Mouse (Mus musculus) brain, adult 2 months (tissue): ENCODE data around the gene Tsc22d4.
A peak's percentile ranks its signal among the peaks of the same experiment; 100 is the strongest.

Experiments used
- DNase-seq: peaks from one replicate; pipeline ENCODE4 v3.0.0; 2011; ENCODE audit warnings: low read depth, low spot score

The Tsc22d4 gene

DNA sequence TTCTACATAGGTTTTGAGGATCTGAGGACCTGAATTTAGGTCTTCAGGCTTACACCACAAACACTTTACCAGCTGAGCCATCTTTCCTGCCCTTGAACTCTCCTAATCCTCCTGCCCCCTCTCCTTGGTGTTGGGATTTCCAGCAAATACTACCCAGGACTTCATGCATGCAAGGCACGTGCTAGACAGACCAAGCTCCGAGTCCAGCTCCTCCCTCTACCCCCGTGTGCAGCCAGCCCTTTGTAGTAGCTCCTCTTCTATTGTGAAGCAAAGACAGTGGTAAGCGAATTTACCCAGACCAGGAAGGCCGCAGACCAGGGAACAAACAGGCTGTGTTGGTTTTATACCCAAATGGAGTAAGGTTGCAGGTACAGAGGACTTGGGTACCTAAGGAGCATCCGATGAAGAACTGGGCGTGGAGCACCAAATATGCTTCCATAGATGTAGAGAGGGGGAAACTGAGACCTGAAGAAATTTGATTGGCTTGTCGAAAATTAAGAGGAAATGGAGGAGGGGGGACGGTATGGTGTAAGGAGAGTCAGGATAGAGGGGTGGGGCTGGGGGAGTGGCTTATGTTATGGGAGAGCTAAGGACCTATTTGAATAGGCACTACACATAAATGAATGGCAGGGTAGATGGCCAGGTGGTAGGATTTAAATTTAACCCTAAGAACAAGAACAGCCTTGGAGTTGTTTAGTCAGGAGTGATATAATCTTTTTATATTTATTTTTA, 19.2 kb downstream of the Tsc22d4 start:
- DNase-seq = no peak

GRCm38 (mm10) chr5:137766270-137766669, 20.7 kb downstream of the Tsc22d4 start:
- no peak for DNase-seq

GRCm38 (mm10) chr5:137768475-137768874, 22.9 kb downstream of the Tsc22d4 start:
- DNase-seq = no peak

DNA sequence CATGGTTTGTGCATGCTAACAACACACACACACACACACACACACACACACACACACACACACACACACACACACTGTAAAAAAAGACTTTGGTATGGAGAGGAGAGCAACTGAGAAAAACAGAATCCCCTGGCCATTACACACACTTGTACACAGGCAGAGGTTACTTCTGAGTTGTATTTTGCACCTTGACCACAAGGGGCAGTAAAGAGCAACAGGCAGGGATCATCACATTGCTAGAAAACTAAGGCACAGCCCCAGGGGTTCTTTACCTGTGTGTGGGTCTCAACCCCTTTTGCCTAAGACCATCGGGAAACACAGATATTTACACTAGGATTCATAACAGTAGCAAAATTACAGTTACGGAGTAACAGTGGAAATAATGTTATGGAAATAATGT, 25.2 kb downstream of the Tsc22d4 start:
- peak; percentile 74 for DNase-seq

GRCm38 (mm10) chr5:137772755-137773154, 27.2 kb downstream of the Tsc22d4 start:
- DNase-seq = no peak

- DNase-seq = no peak
Measured at GRCm38 (mm10) chr5:137775587-137776290, 30.2 kb downstream of the Tsc22d4 start.

DNA sequence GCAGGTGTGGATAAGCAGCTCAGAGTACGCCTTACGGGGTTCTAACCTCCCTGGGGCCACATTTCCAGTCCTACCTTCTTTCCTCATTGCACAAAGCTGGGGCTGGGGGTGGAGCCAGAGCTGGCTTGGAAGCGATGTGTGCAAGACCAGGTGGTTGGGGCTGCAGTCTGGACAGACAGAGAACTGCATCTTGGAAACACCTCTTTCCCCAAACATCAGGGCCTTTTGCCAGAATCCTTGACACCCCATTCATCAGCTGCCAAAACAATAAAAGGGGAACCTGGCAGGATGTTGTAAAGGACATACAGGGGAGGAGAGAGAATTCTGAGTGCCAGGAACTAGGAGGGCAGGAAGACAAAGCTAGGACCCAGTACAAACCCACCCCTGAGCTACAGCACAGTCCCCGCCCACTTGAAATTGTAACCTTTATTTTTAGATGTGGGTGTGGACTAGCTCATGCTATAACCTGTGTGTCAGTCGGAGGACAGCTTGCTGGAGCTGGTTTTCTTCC, 30.9 kb downstream of the Tsc22d4 start:
- peak; percentile 41 for DNase-seq

DNA sequence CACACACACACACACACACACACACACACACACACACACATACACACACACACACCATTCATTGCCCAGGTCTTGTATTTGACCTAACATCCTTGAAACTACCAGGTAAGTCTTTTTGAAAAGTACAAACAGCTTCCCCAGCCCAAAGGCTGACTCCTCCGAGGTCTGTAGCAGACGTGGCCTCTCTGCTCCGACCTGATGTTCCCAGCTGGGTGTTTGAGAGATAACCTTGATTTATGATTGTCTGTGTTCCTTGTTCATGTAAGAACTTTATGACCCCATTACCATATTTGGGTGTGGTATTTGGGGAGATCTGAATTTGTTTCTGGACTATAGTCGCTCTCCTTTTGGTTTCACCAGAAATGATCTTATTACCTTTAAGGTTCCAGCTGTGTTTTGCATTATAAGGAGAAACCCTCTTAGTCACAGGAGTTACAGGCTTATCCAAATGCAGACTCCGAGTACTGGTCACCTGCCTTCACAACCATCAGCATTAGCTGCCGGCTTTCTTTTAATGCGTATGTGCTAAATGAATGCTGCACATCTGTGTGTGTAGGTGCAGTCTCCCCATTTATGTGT, 31.8 kb downstream of the Tsc22d4 start:
- no peak for DNase-seq

GRCm38 (mm10) chr5:137778635-137779034, 33.1 kb downstream of the Tsc22d4 start, which contains the start of gene Ppp1r35:
TSS of gene Ppp1r35 (plus strand) at chr5:137778849.
- DNase-seq = peak; percentile 99

DNA sequence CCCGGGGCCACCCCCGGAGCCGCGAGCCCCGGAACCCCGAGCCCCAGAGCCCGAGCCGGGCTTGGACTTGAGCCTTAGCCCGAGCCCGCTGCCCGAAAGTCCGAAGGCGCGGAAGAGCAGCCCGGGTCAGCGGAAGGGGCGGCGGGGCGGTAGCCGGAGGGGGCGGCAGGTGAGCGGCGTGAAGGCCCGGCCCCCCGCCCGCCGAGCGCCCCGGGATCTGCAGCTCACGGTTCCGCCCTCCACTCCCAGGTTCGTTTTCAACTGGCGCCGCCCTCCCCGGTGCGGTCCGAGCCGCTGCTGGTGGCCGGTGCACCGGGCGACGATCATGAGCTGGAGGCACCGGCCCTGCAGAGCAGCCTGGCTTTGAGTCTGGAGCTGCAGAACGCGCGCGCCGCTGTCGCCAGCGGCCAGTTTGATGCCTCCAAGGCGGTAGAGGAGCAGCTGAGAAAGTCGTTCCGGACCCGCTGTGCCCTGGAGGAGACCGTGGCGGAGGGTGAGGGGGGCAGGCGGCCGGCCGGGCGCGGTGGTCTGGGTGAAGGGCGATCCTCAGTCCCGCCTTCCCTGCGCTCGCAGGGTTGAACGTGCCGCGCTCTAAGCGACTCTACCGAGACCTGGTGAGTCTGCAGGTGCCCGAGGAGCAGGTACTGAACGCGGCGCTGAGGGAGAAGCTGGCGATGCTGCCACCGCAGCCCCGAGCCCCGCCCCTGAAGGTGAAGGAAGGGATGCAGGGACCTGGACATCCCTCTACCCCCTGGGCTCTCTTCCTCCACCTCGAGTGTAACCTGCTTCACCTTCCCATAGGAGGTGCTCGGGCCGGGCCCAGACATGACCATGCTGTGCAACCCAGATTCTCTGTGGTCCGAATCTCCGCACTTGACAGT, 33.8 kb downstream of the Tsc22d4 start:
- DNase-seq = peak; percentile 33

- no peak for DNase-seq
Measured at GRCm38 (mm10) chr5:137781661-137782060, 36.1 kb downstream of the Tsc22d4 start.

GRCm38 (mm10) chr5:137782776-137783522, 37.4 kb downstream of the Tsc22d4 start:
- no peak for DNase-seq

- no peak for DNase-seq
Measured at GRCm38 (mm10) chr5:137783901-137784540, 38.5 kb downstream of the Tsc22d4 start.

- DNase-seq = no peak
Measured at GRCm38 (mm10) chr5:137784546-137784945, 39.0 kb downstream of the Tsc22d4 start.

GRCm38 (mm10) chr5:137785164-137786031, 39.9 kb downstream of the Tsc22d4 start:
- DNase-seq = peak; percentile 55

- DNase-seq = peak; percentile 100
Measured at GRCm38 (mm10) chr5:137786109-137786942, 40.8 kb downstream of the Tsc22d4 start.

DNA sequence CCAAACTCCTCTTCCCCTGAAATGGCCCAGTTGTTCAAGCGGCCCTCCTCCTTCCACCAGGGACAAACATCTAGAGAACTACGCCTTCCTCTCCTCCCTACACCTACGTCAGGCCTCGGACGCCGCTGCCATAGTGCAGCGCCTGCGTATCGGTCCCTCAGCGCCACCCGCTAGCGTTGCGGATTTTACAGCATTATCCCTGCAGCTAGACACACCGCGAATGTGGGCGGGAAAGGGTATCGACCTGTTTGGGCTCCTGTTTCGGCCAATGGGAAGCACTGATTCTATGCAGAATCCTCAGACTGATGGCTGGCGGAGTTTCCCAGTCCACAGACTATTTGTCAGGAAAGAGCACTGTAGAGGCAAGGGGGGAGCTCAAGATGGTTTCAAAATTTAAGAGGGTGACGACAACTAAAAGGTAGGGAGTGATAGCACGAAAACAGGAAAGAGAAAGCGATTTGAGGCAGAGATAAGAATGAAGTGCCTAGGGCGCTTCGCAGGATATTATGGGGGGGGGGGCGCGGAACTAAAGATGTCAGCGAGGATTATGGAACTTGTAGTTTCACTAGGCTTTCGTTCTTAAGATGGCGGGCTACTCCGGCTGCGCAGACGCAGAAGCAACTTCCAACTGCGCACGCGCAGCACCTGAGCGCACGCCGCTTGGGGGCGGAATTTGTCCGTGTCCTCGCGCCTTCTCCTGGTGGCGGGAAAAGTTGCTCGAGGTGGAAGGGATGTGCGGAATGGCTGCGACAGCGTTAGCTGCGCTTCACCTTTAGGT, 41.8 kb downstream of the Tsc22d4 start, which contains the start of the genes Mepce and Zcwpw1:
Mepce (minus strand) TSS at position 505 of the 778 bp plus-strand sequence.
Zcwpw1 (plus strand) TSS at position 648 of the 778 bp plus-strand sequence.
- DNase-seq = peak; percentile 99
